Mouse (Mus musculus): ENCODE data around the gene Tas2r138. TPM values are rescaled to one million over a fixed set of nuclear protein-coding genes. Genes with fewer than 3 reads are reported as not detected.
A peak's percentile ranks its signal among the peaks of the same experiment; 100 is the strongest.
"Not testable (repeated sequence)": the region's sequence is repeated elsewhere in the genome, so short reads cannot be mapped to it uniquely, and the experiment has no call there.

Gene Tas2r138
- not detected for total RNA-seq (2021)
- long read RNA-seq, experiment 1: 0 reads
- long read RNA-seq, experiment 2: 0 reads

DNA sequence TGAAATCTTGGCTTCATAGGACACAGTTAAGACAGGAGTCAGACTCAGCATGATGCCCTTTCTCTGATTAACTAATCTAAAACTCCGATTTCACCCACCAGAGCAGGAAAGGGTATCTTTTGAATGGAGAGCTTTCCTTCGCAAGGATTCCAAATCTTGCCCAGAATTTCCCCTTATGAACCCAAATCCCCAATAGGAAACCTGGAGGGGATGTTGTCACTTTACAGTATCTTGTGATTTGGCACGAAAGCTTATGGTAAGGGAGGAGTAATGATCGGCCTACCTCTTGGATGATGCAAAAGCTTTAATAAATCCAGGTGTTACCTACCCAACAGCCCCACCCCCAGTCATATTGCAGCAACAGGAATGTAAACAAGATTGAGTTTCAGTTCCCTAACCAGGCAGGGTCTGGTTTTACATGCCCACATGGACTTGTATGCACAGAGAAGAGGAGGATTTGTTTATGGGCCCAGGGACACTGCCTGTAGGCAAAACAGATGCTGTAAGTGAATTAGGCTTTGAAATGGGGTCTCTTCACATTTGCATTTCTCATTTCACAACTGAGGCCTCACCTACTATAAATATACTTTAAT, at the start of gene Tas2r138:
TSS of gene Tas2r138 (minus strand) at position 51 of the 593 bp plus-strand sequence.
- no peak for TF ChIP-seq CTCF (IDR thresholded peaks at IDR 0.05)
- H3K27ac ChIP-seq: no peak within 1 kb of the TSS
- DNase-seq: no peak
- H3K4me3 ChIP-seq: no peak within 1 kb of the TSS
- intact Hi-C loops (cut with DNase I): no loop called here

GRCm38 (mm10) chr6:40660930-40661329, 47.8 kb upstream of the Tas2r138 start:
- Histone ChIP-seq H3K4me3 (no peak overlapping the region), H3K27ac (no peak overlapping the region)
- TF ChIP-seq CTCF (IDR thresholded peaks at IDR 0.05): no peak
- intact Hi-C loops (cut with DNase I): no loop called here
- no peak for DNase-seq

DNA sequence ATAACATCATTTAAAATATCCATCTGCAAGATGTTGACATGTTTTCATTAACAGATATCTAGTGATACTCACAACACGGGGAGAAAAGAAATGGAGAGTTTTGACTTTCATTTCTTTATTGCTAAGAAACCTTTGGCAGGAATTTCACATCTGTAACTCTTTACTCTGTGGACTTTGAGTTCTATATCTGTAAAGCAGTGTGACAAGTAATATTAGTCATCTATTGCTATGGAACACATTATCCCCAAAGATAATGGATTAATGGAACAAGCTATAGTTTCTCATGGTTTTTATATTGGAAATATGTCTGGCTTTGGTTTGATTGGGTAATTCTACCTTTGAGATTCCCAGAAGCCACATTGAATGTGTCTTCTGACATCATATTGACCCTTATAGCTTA, 37.8 kb upstream of the Tas2r138 start:
- intact Hi-C loops (cut with DNase I): no loop called here
- Histone ChIP-seq H3K4me3 (no peak overlapping the region), H3K27ac (no peak overlapping the region)
- TF ChIP-seq CTCF (IDR thresholded peaks at IDR 0.05): no peak
- DNase-seq: no peak

- TF ChIP-seq CTCF (IDR thresholded peaks at IDR 0.05): no peak
- Histone ChIP-seq H3K27ac (no peak overlapping the region), H3K4me3 (no peak overlapping the region)
- DNase-seq: no peak
- intact Hi-C loops (cut with DNase I): no loop called here
Measured at GRCm38 (mm10) chr6:40645701-40646100, 32.6 kb upstream of the Tas2r138 start.

DNA sequence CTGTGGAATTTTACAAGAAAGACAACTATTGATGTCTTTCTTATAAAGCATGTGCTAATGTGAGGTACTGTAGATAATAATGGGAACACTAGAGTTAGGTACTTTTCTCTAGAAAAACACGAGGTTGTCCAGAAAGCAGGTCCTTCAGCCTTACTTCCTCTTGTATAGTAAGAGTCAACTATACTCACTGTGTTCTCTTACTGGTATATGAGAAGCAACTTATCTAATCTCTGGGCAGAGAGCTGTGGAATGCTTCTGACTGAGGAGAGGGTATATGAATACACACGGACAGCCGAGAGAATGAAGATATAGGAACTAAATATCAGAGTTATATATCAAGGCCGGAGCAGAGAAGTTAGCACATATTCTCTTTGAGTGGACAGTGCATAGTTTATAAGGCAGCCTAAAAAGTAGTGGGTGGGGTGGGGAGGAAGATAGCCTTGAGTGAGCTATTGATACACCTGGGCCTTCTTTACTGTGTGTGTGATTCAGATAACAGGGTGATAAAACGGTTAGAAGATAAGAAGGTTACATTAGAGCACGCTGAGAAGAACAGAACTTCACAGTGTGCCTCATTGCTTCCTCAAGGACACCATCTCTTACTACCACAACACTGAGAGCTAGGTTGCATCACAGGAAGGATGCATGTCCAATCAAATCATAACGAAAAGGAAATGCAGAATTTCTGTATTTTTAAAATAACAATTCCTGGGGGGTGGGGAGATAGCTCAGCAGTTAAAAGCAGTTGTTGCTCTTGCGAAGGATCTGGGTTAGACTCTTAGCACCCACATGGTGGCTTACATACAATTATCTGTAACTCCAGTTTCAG, 27.8 kb upstream of the Tas2r138 start:
- no peak for TF ChIP-seq CTCF (IDR thresholded peaks at IDR 0.05)
- no peak for DNase-seq
- H3K4me3 ChIP-seq: no peak overlapping the region
- no peak overlapping the region for H3K27ac ChIP-seq
- intact Hi-C loops (cut with DNase I): no loop called here

GRCm38 (mm10) chr6:40637755-40638154, 24.6 kb upstream of the Tas2r138 start:
- intact Hi-C loops (cut with DNase I): no loop called here
- TF ChIP-seq CTCF (IDR thresholded peaks at IDR 0.05): no peak
- DNase-seq: no peak
- no peak overlapping the region for H3K27ac ChIP-seq
- no peak overlapping the region for H3K4me3 ChIP-seq

DNA sequence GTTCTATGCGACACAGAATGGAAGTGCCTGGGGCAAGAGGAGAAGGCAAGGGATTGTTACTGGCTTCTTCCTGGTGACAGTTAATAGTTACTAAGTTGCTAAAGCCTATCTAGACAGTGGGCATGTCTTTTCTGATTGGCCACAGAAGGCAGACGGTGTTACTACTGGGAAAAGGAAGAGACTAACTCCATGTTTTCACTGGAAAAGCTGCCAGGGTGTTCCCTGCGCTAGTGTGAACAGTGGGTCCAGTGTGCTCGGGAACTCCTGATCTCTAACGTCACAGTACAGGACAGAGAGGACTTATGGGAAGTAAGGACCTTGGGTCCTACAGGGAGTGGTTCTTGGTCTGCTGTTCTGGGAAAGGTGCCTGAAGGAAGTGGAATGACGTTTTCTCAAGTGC, 22.4 kb upstream of the Tas2r138 start:
- intact Hi-C loops (cut with DNase I): no loop called here
- no peak for DNase-seq
- no peak for TF ChIP-seq CTCF (IDR thresholded peaks at IDR 0.05)
- H3K4me3 ChIP-seq: no peak overlapping the region
- no peak overlapping the region for H3K27ac ChIP-seq

DNA sequence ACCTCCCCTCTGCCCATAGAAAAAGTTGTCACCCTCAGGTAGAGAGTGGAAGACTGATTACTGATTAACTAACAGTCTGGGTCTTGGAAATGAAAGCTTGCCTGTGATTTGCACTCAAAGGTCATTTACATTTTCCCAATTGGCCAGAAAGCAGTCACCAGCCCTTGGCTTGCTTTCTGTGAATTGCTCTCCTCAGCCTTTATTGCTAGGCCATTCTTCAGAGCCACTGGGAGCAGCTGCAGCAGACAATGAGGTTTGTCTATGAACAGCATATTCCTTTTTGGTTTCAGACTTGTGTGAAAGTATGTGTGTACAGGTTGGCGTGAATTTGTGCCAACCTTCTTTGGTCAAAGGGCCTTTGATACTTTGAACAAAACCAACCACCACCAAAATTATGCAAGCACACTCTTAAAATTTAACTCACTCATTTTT, 21.5 kb upstream of the Tas2r138 start:
- no peak for DNase-seq
- TF ChIP-seq CTCF (IDR thresholded peaks at IDR 0.05): no peak
- Histone ChIP-seq H3K27ac (no peak overlapping the region), H3K4me3 (no peak overlapping the region)
- intact Hi-C loops (cut with DNase I): no loop called here

DNA sequence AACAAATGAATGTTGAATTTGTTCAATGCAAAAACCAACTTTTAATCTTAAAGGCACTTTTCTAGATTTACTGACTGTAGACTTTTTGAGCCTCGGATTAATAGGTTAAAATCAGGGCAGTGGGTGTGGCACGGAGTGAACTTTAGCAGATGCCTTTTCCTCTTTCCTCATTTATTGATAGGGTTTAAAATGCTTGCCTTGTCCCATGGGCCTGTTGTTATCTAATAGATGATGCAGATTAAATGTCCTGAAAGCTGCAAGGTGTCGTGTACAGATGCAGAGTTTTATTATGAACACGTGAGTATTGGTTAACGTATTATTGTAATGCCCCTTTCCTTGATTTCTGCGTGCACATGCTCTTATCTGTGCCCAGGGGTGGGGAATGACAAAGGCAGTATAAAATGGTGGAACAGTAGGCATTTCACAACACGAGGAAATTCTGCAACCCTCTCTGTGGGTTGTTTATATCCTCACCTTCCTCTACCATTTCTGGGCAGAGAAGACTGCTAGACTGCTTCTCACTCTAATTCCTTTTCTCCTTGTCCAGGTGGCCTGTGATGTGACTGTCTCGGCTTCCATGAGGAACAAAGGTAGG, 15.4 kb upstream of the Tas2r138 start, which contains the start of gene Mgam:
TSS of gene Mgam (plus strand) at position 426 of the 595 bp plus-strand sequence.
- intact Hi-C loops (cut with DNase I): no loop called here
- DNase-seq: no peak
- no peak within 1 kb of the TSS for H3K27ac ChIP-seq
- H3K4me3 ChIP-seq: no peak within 1 kb of the TSS
- no peak for TF ChIP-seq CTCF (IDR thresholded peaks at IDR 0.05)

DNA sequence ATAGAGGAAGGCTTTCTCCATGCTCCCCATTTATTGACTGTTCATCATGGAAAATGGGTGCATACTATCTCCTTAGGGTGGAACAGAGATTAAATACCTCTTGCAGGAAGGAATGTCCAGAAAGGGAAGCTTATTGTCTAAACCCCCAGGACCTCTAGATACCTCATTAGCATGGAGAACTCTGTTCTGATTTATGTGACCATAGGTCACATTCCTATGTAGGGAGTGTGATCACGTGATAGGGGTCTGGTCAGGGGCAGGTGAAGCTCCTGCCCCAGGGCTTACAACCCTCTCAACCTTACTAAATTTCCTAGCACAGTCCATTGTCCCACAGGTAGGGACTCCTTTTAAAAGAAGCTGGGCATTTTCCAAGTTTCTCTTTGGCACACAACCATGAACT, 13.0 kb upstream of the Tas2r138 start:
- DNase-seq: no peak
- no peak overlapping the region for H3K27ac ChIP-seq
- TF ChIP-seq CTCF (IDR thresholded peaks at IDR 0.05): no peak
- no peak overlapping the region for H3K4me3 ChIP-seq
- intact Hi-C loops (cut with DNase I): no loop called here

GRCm38 (mm10) chr6:40617965-40618364, 4.9 kb upstream of the Tas2r138 start:
- TF ChIP-seq CTCF (IDR thresholded peaks at IDR 0.05): peak; percentile 76
- H3K4me3 ChIP-seq: no peak overlapping the region
- peak; percentile 59 for DNase-seq
- intact Hi-C loops (cut with DNase I): loop anchor here (2.0 kb wide), 1 partner anchor 71 kb away; no protein-coding TSS in a partner anchor
- H3K27ac ChIP-seq: no peak overlapping the region

DNA sequence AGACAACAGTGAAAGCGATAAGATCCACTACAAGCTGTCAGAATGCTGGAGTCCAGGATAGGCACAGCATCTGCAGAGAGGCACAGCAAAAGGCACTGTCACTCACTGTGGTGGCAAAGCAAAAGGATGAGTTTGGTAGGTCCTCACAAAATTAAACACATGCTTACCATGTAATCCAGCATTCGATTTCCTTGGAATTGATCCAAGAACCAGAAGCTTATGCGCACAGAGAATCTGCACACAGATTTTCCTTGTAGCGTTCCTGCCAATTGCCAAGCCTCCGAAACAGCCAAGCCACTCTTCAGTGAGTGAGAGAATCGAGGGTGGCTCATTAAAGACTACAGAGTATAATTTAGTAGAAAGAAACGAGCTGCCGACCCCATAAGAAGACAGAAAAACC, 2.9 kb downstream of the Tas2r138 start:
- Histone ChIP-seq H3K4me3 (no peak overlapping the region), H3K27ac (no peak overlapping the region)
- no peak for TF ChIP-seq CTCF (IDR thresholded peaks at IDR 0.05)
- DNase-seq: no peak
- intact Hi-C loops (cut with DNase I): no loop called here

DNA sequence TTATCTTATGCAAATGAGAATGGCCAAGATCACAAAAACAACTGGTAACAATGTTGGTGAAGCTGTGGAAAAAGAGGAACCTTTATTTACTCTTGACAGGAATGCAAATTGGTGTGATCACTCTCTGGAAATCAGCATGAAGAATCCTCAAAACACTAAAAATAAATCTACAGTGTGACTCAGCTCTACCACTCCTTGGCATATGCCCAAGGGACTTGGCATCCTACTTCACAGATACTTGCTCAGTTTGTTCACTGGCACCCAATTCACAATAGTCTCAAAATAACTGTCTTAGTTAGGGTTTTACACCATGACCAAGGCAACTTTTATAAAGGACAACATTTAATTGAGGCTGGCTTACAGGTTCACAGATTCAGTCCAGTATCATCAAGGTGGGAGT, 5.7 kb downstream of the Tas2r138 start:
- DNase-seq: no peak
- Histone ChIP-seq H3K27ac (no peak overlapping the region), H3K4me3 (no peak overlapping the region)
- no peak for TF ChIP-seq CTCF (IDR thresholded peaks at IDR 0.05)
- intact Hi-C loops (cut with DNase I): no loop called here

DNA sequence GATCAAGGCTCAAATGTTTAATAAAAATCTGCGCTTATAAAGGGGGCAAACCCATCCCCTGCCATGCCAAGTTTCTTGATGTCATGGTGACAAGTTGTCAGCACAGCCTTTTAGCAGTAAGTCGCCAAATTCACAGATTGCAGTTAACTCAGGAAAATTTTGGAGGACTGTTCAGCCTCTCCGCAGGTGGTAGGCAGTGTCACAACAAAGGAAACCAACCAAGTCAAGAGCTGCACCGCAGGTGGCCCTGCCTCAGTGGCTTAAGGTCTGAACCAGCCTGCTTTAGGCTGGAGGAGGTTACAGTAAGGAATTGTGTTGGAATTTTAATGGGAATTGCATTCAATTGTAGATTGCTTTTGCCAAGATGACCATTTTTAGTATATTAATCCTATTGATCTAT, 14.6 kb downstream of the Tas2r138 start:
- H3K4me3 ChIP-seq; DNase-seq; intact Hi-C loops (cut with DNase I); H3K27ac ChIP-seq: not testable (repeated sequence)

Data from gastrocnemius, adult 2 months (tissue).